Mouse (Mus musculus) olfactory bulb, adult 2 months (tissue): ENCODE data around the gene Gpr119.

Experiments
- CTCF ChIP-seq: fragments of 200-500 bp; IDR thresholded peaks from 2 replicates; pipeline ENCODE4 v1.5.1; 2012; ENCODE audit warnings: low read depth, mild to moderate bottlenecking, low read length, moderate library complexity; ENCODE audit not compliant: insufficient read depth
- POLR2A ChIP-seq: fragments of 200-500 bp; IDR thresholded peaks from 2 replicates; pipeline ENCODE4 v1.6.1; 2012; ENCODE audit warnings: mild to moderate bottlenecking, low read depth, low read length, moderate library complexity; ENCODE audit not compliant: insufficient read depth

GRCm38 (mm10) chrX:48712846-48713245, 38.6 kb upstream of the Gpr119 start:
- TF ChIP-seq POLR2A = no peak
- no peak for TF ChIP-seq CTCF
